ENCODE assay signal across 9 mouse cellular contexts in the genomic region with DNA sequence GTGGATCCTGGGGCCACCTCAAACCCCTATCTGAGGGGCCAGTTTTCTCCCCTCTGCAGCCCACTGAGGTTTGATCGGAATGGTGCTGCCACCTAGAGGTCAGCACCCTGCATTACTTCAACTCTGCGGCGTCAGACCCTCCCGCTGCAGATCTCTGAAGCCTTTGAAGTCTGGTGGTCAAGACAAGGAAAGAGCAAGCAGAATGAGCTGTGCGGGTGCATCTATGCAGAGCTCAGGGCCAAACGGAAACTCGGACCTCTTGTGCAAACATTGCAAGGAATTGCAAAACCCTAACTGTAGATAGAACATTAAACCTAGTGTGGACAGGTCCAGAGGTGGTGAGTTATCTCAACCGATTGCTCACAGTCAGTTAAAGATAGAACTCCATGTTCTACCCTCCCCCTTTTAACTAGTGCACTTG. TPM values are rescaled to one million over a fixed set of nuclear protein-coding genes. Genes with fewer than 3 reads are reported as not detected.
DNase-seq lines count a peak whose midpoint lies in the region; ATAC-seq and TF ChIP-seq lines count a peak whose summit lies in the region.
"Had no signal": no experiment of that assay in that cellular context is flagged by ENCODE, and none has a peak within 500 bp of the region (broad histone marks: within the 10 kb centered on the region; RNA-seq: fewer than 3 reads in every experiment).

No protein-coding gene starts in this region.

- DNase-seq in kidney, adult 18-20 months: peak; percentile 44
- DNase-seq in forelimb bud, embryonic 11.5 days (ENCODE audit: low read depth, low spot score): peak; percentile 30
- DNase-seq in layer of hippocampus, postnatal 36 days: peak; percentile 36 to 38
- DNase-seq in midbrain, postnatal 0 days (ENCODE audit: low spot score): peak; percentile 26
- peak; percentile 55 for DNase-seq in thymus, postnatal 14 days

- no peak overlapping the region for H3K4me3 ChIP-seq in kidney, embryonic 15.5 days (replicated peaks)
- no peak overlapping the region for H3K4me3 ChIP-seq in E14TG2a.4 (replicated peaks; ENCODE audit: low read length)
- H3K4me3 ChIP-seq in bone marrow, adult 2 months (replicated peaks; ENCODE audit: control insufficient read depth, low read depth, low read length): no peak overlapping the region
- no peak overlapping the region for H3K4me3 ChIP-seq in midbrain, postnatal 0 days (ENCODE audit: low read depth, low read length)
- H3K4me3 ChIP-seq: limb, embryonic 13.5 days had no signal

- H3K4me1 ChIP-seq in kidney, embryonic 15.5 days: no peaks in the 10 kb centered on the region
- H3K4me1 ChIP-seq in E14TG2a.4 (replicated peaks; ENCODE audit: low read depth, low read length): no peaks in the 10 kb centered on the region
- H3K4me1 ChIP-seq in bone marrow, adult 2 months (ENCODE audit: control insufficient read depth, insufficient read depth, low read length): peaks cover 7% of the 10 kb centered on the region
- no peaks in the 10 kb centered on the region for H3K4me1 ChIP-seq in midbrain, postnatal 0 days (ENCODE audit: insufficient read depth, low read length)
- H3K4me1 ChIP-seq: limb, embryonic 13.5 days had no signal

- no peaks in the 10 kb centered on the region for H3K36me3 ChIP-seq in kidney, embryonic 15.5 days
- no peaks in the 10 kb centered on the region for H3K36me3 ChIP-seq in E14TG2a.4 (ENCODE audit: insufficient read depth, low read length)
- no peaks in the 10 kb centered on the region for H3K36me3 ChIP-seq in midbrain, postnatal 0 days (ENCODE audit: insufficient read depth, low read length)
- H3K36me3 ChIP-seq: limb, embryonic 13.5 days had no signal

- 10% methylated on average over 8 of the region's 8 CpGs for WGBS in kidney, embryonic 15.5 days
- 3% methylated on average over 8 of the region's 8 CpGs for WGBS in bone marrow, adult 2 months
- WGBS in midbrain, postnatal 0 days: 13% methylated on average over 8 of the region's 8 CpGs

- no peak for TF ChIP-seq POLR2A in bone marrow, adult 2 months (IDR thresholded peaks at IDR 0.05; ENCODE audit: borderline replicate concordance, control insufficient read depth, low read depth, low read length)

- H3K27me3 ChIP-seq in kidney, embryonic 15.5 days: peaks cover 39% of the 10 kb centered on the region
- peaks cover 53% of the 10 kb centered on the region for H3K27me3 ChIP-seq in E14TG2a.4 (ENCODE audit: insufficient read depth, low read length)
- H3K27me3 ChIP-seq in midbrain, postnatal 0 days (ENCODE audit: insufficient read depth, low read length): no peaks in the 10 kb centered on the region

- H3K4me2 ChIP-seq in kidney, embryonic 15.5 days: no peak overlapping the region
- H3K4me2 ChIP-seq in midbrain, postnatal 0 days (ENCODE audit: low read depth, low read length, poor library complexity, severe bottlenecking): no peak overlapping the region
- H3K4me2 ChIP-seq: limb, embryonic 13.5 days had no signal

- H3K9me3 ChIP-seq in kidney, embryonic 15.5 days (replicated peaks): no peaks in the 10 kb centered on the region
- no peaks in the 10 kb centered on the region for H3K9me3 ChIP-seq in E14TG2a.4 (ENCODE audit: low read length)
- H3K9me3 ChIP-seq in midbrain, postnatal 0 days (ENCODE audit: low read length): no peaks in the 10 kb centered on the region
- H3K9me3 ChIP-seq: limb, embryonic 13.5 days had no signal

- TF ChIP-seq CTCF in E14TG2a.4 (conservative IDR thresholded peaks at IDR 0.05; ENCODE audit: low read length): peak; percentile 79
- TF ChIP-seq CTCF in bone marrow, adult 2 months (IDR thresholded peaks at IDR 0.05; ENCODE audit: control insufficient read depth, insufficient read depth, low read length): peak; percentile 83
- TF ChIP-seq CTCF in midbrain, postnatal 0 days (IDR thresholded peaks at IDR 0.05): peak; percentile 68

- no peak overlapping the region for H3K9ac ChIP-seq in kidney, embryonic 15.5 days
- H3K9ac ChIP-seq in midbrain, postnatal 0 days (replicated peaks; ENCODE audit: low read length, poor library complexity, severe bottlenecking): no peak overlapping the region
- H3K9ac ChIP-seq: limb, embryonic 13.5 days had no signal

- H3K27ac ChIP-seq in kidney, embryonic 15.5 days: no peak overlapping the region
- H3K27ac ChIP-seq in bone marrow, adult 2 months (ENCODE audit: control insufficient read depth, insufficient read depth, low read depth, low read length, poor library complexity): peak overlapping the region; percentile 71
- H3K27ac ChIP-seq in midbrain, postnatal 0 days (ENCODE audit: low read depth, low read length): no peak overlapping the region
- H3K27ac ChIP-seq: limb, embryonic 13.5 days had no signal

- no peak for ATAC-seq in kidney, embryonic 15.5 days (replicated peaks; ENCODE audit: low FRiP score)
- ATAC-seq in midbrain, postnatal 0 days (ENCODE audit: low FRiP score): no peak

RNA-seq across cellular contexts. Expression of a gene that starts 26.8 kb away (rescaled TPM):
- not detected in 2 replicates for polyA plus RNA-seq in kidney, embryonic 15.5 days (2015; fragmentation: Nextera tagmentation; extraction: Ambion mirVana)
- not detected in 2 replicates for polyA plus RNA-seq in bone marrow, adult 2 months (2011; ENCODE audit: insufficient read depth, insufficient read length, low replicate concordance, missing spikeins)
- total RNA-seq in layer of hippocampus, postnatal 36 days (2021): not detected
- not detected in 2 replicates for total RNA-seq in midbrain, postnatal 0 days (2014; rRNA removed)
- 0.16 TPM in 1 of 2 replicates, not detected in the other for polyA plus RNA-seq in midbrain, postnatal 0 days (2015; fragmentation: Nextera tagmentation; extraction: Ambion mirVana)
- polyA plus RNA-seq: limb, embryonic 13.5 days had no signal

RNA-seq across cellular contexts. Expression of a gene that starts 36.8 kb away (rescaled TPM):
- polyA plus RNA-seq in kidney, embryonic 15.5 days (2015; fragmentation: Nextera tagmentation; extraction: Ambion mirVana): 44.3 and 52.1 TPM in 2 replicates
- 14.5 and 23.8 TPM in 2 replicates for polyA plus RNA-seq in bone marrow, adult 2 months (2011; ENCODE audit: insufficient read depth, insufficient read length, low replicate concordance, missing spikeins)
- total RNA-seq in layer of hippocampus, postnatal 36 days (2021): 10 to 100 TPM; 37.7 to 40.9 TPM
- 31.3 and 34.8 TPM in 2 replicates for total RNA-seq in midbrain, postnatal 0 days (2014; rRNA removed)
- 34.4 and 40.0 TPM in 2 replicates for polyA plus RNA-seq in midbrain, postnatal 0 days (2015; fragmentation: Nextera tagmentation; extraction: Ambion mirVana)

RNA-seq across cellular contexts. Expression of a gene that starts 37.3 kb away (rescaled TPM):
- polyA plus RNA-seq in kidney, embryonic 15.5 days (2015; fragmentation: Nextera tagmentation; extraction: Ambion mirVana): 3.3 and 4.1 TPM in 2 replicates
- 49.5 and 50.1 TPM in 2 replicates for polyA plus RNA-seq in bone marrow, adult 2 months (2011; ENCODE audit: insufficient read depth, insufficient read length, low replicate concordance, missing spikeins)
- 10 to 100 TPM; 24.6 to 30.7 TPM for total RNA-seq in layer of hippocampus, postnatal 36 days (2021)
- total RNA-seq in midbrain, postnatal 0 days (2014; rRNA removed): 70.1 and 84.8 TPM in 2 replicates
- 3.2 and 3.8 TPM in 2 replicates for polyA plus RNA-seq in midbrain, postnatal 0 days (2015; fragmentation: Nextera tagmentation; extraction: Ambion mirVana)

RNA-seq across cellular contexts. Expression of a gene that starts 43.4 kb away (rescaled TPM):
- 1.2 TPM in 2 replicates for polyA plus RNA-seq in kidney, embryonic 15.5 days (2015; fragmentation: Nextera tagmentation; extraction: Ambion mirVana)
- polyA plus RNA-seq in bone marrow, adult 2 months (2011; ENCODE audit: insufficient read depth, insufficient read length, low replicate concordance, missing spikeins): 7.9 and 28.6 TPM in 2 replicates
- 1 to 10 TPM; 1.1 to 2.1 TPM for total RNA-seq in layer of hippocampus, postnatal 36 days (2021)
- total RNA-seq in midbrain, postnatal 0 days (2014; rRNA removed): 1.7 and 2.2 TPM in 2 replicates
- polyA plus RNA-seq in midbrain, postnatal 0 days (2015; fragmentation: Nextera tagmentation; extraction: Ambion mirVana): 0.63 and 0.90 TPM in 2 replicates

RNA-seq across cellular contexts. Expression of a gene that starts 59.4 kb away (rescaled TPM):
- polyA plus RNA-seq in kidney, embryonic 15.5 days (2015; fragmentation: Nextera tagmentation; extraction: Ambion mirVana): 40.0 and 45.8 TPM in 2 replicates
- polyA plus RNA-seq in bone marrow, adult 2 months (2011; ENCODE audit: insufficient read depth, insufficient read length, low replicate concordance, missing spikeins): 14.7 and 14.8 TPM in 2 replicates
- 100 to 1,000 TPM; 248 TPM for total RNA-seq in layer of hippocampus, postnatal 36 days (2021)
- total RNA-seq in midbrain, postnatal 0 days (2014; rRNA removed): 156 and 164 TPM in 2 replicates
- polyA plus RNA-seq in midbrain, postnatal 0 days (2015; fragmentation: Nextera tagmentation; extraction: Ambion mirVana): 152 and 173 TPM in 2 replicates
